Mouse (Mus musculus) frontal cortex, adult 2 months (tissue): ENCODE measurements around the gene Itga6. TPM values are rescaled to one million over a fixed set of nuclear protein-coding genes. Genes with fewer than 3 reads are reported as not detected.
"Not testable (repeated sequence)": the region's sequence is repeated elsewhere in the genome, so short reads cannot be mapped to it uniquely, and the experiment has no call there.

Source experiments
- DNase-seq, 2 experiments: peaks; one replicate each; pipeline ENCODE4 v3.0.0; 2022; ENCODE audit warnings: low spot score in 1 of 2; ENCODE audit errors: extremely low spot score in 1 of 2
- polyA plus RNA-seq: library from polyadenylated mRNA; depleted of rRNA; stranded (reverse); fragments of >200 nt; gene quantifications from 2 replicates; pipeline ENCODE4 v1.2.3, GENCODE M21; 2012; rRNA removed

Gene Itga6
- 28.1 and 32.4 TPM in 2 replicates for polyA plus RNA-seq

- no peak for DNase-seq
Measured at GRCm38 (mm10) chr2:71745610-71746374, at the start of gene Itga6. Gene Itga6 (plus strand): TSS chr2:71745616.

- no peak for DNase-seq
Measured at GRCm38 (mm10) chr2:71696776-71697175, 48.6 kb upstream of the Itga6 start.

- DNase-seq: no peak
Measured at GRCm38 (mm10) chr2:71697408-71698336, 47.7 kb upstream of the Itga6 start.

- DNase-seq: no peak
Measured at GRCm38 (mm10) chr2:71698366-71698765, 47.0 kb upstream of the Itga6 start.

- DNase-seq: no peak
Measured at GRCm38 (mm10) chr2:71698942-71699341, 46.5 kb upstream of the Itga6 start.

DNA sequence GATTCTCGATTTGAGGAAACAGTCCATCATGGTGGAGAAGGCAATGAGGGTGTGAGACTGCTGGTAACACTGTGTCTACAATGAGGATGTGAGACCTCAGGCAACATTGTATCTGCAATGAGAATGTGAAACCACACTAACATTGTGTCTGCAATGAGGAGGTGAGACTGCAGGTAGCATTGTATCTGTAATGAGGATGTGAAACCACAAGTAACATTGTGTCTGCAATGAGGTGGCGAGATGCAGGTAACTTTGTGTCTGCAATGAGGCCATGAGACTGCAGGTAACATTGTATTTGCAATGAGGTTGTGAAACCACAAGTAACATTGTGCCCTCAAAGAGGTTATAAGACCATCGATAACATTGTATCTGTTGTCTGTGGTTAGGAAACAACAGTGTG, 44.1 kb upstream of the Itga6 start:
- no peak for DNase-seq

GRCm38 (mm10) chr2:71704309-71704708, 41.1 kb upstream of the Itga6 start:
- DNase-seq: no peak

DNA sequence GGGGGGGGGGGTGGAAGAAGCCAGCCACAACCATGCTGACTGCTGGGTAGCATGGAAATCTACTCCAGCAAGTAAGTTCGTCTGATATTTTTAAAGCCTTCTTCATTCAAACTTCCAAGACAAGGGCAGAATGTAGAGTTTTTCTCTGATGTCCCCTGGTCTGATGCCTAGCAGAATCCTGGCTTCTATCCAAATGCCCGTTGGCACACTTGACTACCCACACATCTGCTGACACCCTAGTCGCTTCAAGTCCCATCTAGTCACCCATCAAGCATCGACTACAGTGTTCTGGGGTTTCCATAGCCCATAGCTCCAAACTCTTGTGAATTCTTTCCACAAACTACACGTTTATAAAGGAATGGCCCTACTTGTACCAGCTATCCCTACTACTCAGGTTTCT, 36.5 kb upstream of the Itga6 start:
- DNase-seq: no peak

DNA sequence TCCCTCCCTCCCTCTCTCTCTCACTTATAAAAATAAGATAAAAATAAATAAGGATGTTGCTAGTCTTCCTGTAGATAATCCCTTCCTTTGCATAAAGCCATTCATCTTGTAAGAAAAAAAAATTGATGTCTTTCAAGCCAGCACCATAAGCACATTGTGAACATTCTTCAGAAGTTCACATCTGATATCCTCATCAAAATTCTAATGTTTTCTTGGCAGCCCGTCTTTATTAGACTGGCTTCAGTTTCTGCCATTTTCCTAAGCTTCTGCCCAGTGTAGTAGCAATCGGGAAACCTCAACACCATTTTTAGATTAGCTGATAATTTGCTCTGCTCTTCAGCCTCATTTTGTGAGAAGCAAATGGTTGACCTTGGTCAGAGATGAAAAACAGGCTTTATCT, 33.8 kb upstream of the Itga6 start:
- no peak for DNase-seq

- no peak for DNase-seq
Measured at GRCm38 (mm10) chr2:71714416-71714815, 31.0 kb upstream of the Itga6 start.

DNA sequence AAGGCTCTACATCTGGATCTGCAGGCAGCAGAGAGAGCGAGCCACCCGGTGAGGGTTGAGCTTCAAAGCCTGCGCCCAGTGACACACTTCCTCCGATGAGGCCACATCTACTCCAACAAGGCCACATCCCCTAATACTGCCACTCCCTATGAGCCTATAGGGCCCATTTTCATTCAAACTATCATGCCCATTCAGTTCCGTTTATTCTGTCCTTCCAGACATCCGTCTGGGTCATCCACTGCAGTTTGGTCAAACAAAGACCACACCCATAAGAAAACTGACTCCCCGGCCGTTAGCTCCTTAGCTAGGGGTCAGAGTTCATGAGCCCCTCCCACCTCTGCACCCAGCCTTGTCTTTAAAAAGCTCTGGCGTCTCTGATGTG, 26.4 kb upstream of the Itga6 start:
- no peak for DNase-seq

- no peak for DNase-seq
Measured at GRCm38 (mm10) chr2:71719387-71720034, 25.9 kb upstream of the Itga6 start.

DNA sequence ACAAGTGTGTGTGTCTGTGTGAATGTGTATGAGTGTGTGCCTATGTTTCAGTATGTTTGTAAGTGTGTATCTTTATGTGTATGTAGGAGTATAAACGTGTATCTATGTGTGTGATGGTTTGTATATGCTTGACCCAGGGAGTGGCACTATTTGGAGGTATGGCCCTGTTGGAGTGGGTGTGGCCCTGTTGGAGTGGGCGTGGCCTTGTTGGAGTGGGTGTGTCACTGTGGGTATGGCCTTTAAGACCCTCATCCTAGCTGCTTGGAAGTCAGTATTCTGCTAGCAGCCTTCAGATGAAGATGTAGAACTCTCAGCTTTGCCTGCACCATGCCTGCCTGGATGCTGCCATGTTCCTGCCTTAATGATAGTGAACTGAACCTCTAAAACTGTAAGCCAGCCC, 24.9 kb upstream of the Itga6 start:
- not testable (repeated sequence) for DNase-seq

- no peak for DNase-seq
Measured at GRCm38 (mm10) chr2:71722913-71723312, 22.5 kb upstream of the Itga6 start.

GRCm38 (mm10) chr2:71723623-71724022, 21.8 kb upstream of the Itga6 start:
- no peak for DNase-seq

DNA sequence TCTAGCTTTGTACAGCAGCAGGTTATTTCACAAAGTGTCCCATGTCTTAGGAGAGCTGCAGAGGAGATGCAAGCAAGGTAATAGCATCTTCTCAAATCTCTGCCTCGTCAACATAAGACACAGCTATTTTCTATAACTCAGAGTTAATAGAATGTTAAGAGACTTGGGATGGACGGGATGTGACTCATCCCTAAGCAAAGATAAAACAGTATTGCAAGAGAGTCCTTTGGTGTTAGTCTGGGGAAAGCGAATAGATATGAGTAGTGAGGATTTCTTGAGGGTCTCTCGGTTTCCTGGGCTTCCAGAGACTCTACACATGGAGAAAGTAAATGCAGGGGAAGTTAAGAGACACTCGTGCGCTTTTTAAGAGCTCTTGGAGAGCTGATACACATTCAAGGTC, 21.4 kb upstream of the Itga6 start:
- no peak for DNase-seq

DNA sequence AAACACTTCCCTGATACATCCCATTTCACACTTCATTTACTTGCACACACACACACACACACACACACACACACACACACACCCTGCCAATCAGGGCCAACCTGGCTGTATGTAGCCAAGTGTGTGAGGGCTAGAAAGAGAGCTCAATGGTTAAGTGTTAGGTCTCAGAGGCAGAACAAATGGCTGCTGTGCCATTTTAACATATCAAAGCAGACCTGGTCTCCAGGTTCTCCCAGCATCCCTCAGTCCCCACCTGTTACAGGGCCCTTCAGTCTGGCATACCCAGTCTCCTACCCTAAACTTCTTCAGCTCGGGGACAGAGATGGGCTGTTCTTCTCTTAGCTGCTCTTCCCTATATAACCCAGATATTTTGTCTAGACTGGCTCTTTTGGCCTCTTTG, 20.0 kb upstream of the Itga6 start:
- no peak for DNase-seq

- no peak for DNase-seq
Measured at GRCm38 (mm10) chr2:71726883-71727676, 18.3 kb upstream of the Itga6 start.

- no peak for DNase-seq
Measured at GRCm38 (mm10) chr2:71728341-71728740, 17.1 kb upstream of the Itga6 start.

DNA sequence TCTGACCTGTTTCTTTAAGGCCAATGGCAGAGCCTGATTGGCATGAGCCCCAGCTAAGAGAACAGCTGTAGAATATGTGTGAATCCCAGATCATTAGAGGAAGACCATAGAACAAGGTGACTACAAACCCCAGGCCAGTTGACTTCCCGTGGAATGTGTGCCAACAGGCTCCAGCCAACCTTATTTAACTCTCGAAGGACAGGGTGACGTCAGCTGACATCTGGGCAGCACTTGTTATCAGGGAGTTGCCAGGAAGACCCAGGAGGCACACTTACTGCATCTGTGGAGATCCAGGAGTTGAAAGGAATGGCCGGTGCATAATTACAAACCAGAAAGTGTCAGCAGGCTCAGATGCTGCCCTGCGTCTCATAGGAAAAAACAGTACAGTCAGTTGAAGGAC, 16.6 kb upstream of the Itga6 start:
- DNase-seq: no peak
